In the genomic region with DNA sequence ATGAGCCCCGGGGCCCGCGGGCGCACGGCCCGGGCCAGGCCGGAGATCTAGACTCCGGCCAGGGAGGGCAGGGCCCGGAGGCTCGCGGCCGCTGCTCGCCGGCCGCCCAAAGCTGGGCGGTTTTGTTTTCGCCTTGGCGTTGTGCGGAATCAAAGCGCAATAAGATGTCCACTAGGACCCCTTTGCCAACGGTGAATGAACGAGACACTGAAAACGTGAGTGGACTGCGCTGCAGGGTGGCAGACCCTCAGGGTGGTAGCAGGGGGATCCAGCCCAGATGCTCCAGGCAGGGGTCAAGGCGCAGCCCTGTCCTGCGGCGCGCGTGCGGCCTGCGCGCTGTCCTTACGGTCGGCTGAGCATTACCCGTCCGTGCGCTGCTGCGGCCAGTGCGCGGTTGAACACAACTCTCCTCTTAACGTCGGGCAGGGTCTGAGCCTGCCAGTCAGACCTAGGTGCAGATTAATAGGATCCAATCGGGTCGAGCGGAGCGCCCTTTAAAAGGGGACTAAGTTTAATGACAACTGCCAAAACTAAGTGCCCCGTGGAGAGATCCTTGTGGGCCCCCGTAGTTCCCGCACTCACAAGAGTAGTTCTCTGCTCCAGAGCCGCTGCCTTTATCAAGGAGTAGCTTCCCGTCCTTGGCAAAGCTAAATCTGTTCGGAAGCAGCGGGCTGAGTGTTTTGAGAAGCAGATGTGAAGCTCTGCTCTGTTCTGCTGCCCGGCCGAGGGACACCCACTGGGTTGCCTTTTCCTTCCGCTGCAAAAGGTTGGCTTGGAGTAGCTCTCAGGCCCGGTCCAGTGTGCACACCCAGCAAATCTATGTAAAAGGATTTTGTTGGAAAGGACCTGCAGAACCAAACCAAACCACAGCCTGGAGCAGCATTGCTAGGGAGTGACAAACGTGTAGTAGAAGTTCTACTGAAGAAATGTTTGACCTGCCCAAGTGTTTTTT, we compare ENCODE assay signal across 8 mouse cellular contexts. TPM values are rescaled to one million over a fixed set of nuclear protein-coding genes. Genes with fewer than 3 reads are reported as not detected.
DNase-seq lines count a peak whose midpoint lies in the region; ATAC-seq and TF ChIP-seq lines count a peak whose summit lies in the region.

No protein-coding gene starts in this region.

- H3K79me2 ChIP-seq in macrophage (ENCODE audit: inconsistent target) = peaks cover 54% of the 10 kb centered on the region

- H3K9me3 ChIP-seq in heart, embryonic 15.5 days (replicated peaks) = no peaks in the 10 kb centered on the region

- ATAC-seq in heart, embryonic 15.5 days (replicated peaks; ENCODE audit: insufficient number of reproducible peaks, insufficient read depth, low FRiP score, low read depth) = peak; percentile 53

- no peaks in the 10 kb centered on the region for H3K27me3 ChIP-seq in heart, embryonic 15.5 days

- under 1% methylated on average over 58 of the region's 58 CpGs for WGBS in heart, embryonic 15.5 days
- WGBS in macrophage (ENCODE audit: missing documents) = under 1% methylated on average over 43 of the region's 58 CpGs

- H3K9ac ChIP-seq in heart, embryonic 15.5 days = peak overlapping the region; percentile 90

- peaks cover 11% of the 10 kb centered on the region for H3K4me1 ChIP-seq in bone marrow macrophage, adult 2 months (ENCODE audit: control insufficient read depth, insufficient read depth, low read length)
- no peaks in the 10 kb centered on the region for H3K4me1 ChIP-seq in embryonic fibroblast, embryonic 13.5 days (ENCODE audit: control insufficient read depth, insufficient read depth, low read length)
- H3K4me1 ChIP-seq in heart, embryonic 15.5 days (replicated peaks) = peaks cover 26% of the 10 kb centered on the region

- peak overlapping the region; percentile 90 for H3K4me2 ChIP-seq in heart, embryonic 15.5 days

- no peaks in the 10 kb centered on the region for H3K36me3 ChIP-seq in heart, embryonic 15.5 days
- no peaks in the 10 kb centered on the region for H3K36me3 ChIP-seq in macrophage (ENCODE audit: inconsistent target)

- peak overlapping the region; percentile 12; the same call in 1 of the 2 replicates for H3K27ac ChIP-seq in bone marrow macrophage, adult 2 months (ENCODE audit: insufficient read depth, low read depth, low read length)
- peak overlapping the region; percentile 53 for H3K27ac ChIP-seq in embryonic fibroblast, embryonic 13.5 days (ENCODE audit: insufficient read depth, low read length)
- peak overlapping the region; percentile 92 for H3K27ac ChIP-seq in heart, embryonic 15.5 days
- H3K27ac ChIP-seq in macrophage = 0 out of 2 replicates have a peak overlapping the region, but pooled peaks have one; percentile 13

- DNase-seq in ES-CJ7 (ENCODE audit: low read depth, low spot score) = peak; percentile 47
- DNase-seq in kidney, postnatal 25 days = peak; percentile 43 to 69
- DNase-seq in retina, adult 2 months (ENCODE audit: low read depth, low spot score) = peak; percentile 18
- DNase-seq in thymus, postnatal 36 days = peak; percentile 17 to 27

- peak overlapping the region; percentile 79 for H3K4me3 ChIP-seq in bone marrow macrophage, adult 2 months (ENCODE audit: insufficient read depth, low read length)
- H3K4me3 ChIP-seq in embryonic fibroblast, embryonic 13.5 days (ENCODE audit: insufficient read depth, low read length) = peak overlapping the region; percentile 95
- H3K4me3 ChIP-seq in heart, embryonic 15.5 days = peak overlapping the region; percentile 81
- peak overlapping the region; percentile 62 for H3K4me3 ChIP-seq in macrophage (ENCODE audit: inconsistent target)

- TF ChIP-seq CTCF in bone marrow macrophage, adult 2 months (IDR thresholded peaks at IDR 0.05; ENCODE audit: low read depth, low read length) = no peak
- no peak for TF ChIP-seq CTCF in embryonic fibroblast, embryonic 13.5 days (IDR thresholded peaks at IDR 0.05; ENCODE audit: borderline replicate concordance, insufficient read depth, low read length)

- no peak for TF ChIP-seq POLR2A in bone marrow macrophage, adult 2 months (IDR thresholded peaks at IDR 0.05; ENCODE audit: borderline replicate concordance, low read depth, low read length)
- no peak; the same call in 1 of the 2 replicates for TF ChIP-seq POLR2A in embryonic fibroblast, embryonic 13.5 days (IDR thresholded peaks at IDR 0.05; ENCODE audit: low read depth, low read length)

RNA-seq across cellular contexts. Expression of a gene that starts 0.8 kb away (rescaled TPM):
- 28.6 and 34.0 TPM in 2 replicates for polyA plus RNA-seq in bone marrow macrophage, adult 2 months (2012; ENCODE audit: insufficient read depth, insufficient read length, missing spikeins)
- 89.5 and 89.9 TPM in 2 replicates for polyA plus RNA-seq in embryonic fibroblast, embryonic 13.5 days (2011; ENCODE audit: insufficient read length, low read depth, missing spikeins)
- 25.8 and 30.4 TPM in 2 replicates for polyA plus RNA-seq in heart, embryonic 15.5 days (2015; fragmentation: Nextera tagmentation; extraction: Ambion mirVana)
- total RNA-seq in macrophage (2018; cell fraction: chromatin; rRNA removed) = 100 to 1,000 TPM; 131 to 209 (median 169) TPM
- 10 to 100 TPM; 20.3 to 30.6 (median 24.8) TPM for total RNA-seq in macrophage (2018; cell fraction: cytosol; rRNA removed)
- 100 to 1,000 TPM in 12 of 26 experiments, 10 to 100 TPM in 14; 62.6 to 145 (median 97.2) TPM for total RNA-seq in macrophage (2018; cell fraction: nucleus; rRNA removed)
- 20.7 to 24.6 TPM (median 23.1 TPM) in 3 replicates for polyA plus RNA-seq in macrophage (2018)

RNA-seq across cellular contexts. Expression of a gene that starts 37.3 kb away (rescaled TPM):
- 147 and 151 TPM in 2 replicates for polyA plus RNA-seq in bone marrow macrophage, adult 2 months (2012; ENCODE audit: insufficient read depth, insufficient read length, missing spikeins)
- polyA plus RNA-seq in embryonic fibroblast, embryonic 13.5 days (2011; ENCODE audit: insufficient read length, low read depth, missing spikeins) = 357 and 363 TPM in 2 replicates
- 372 and 404 TPM in 2 replicates for polyA plus RNA-seq in heart, embryonic 15.5 days (2015; fragmentation: Nextera tagmentation; extraction: Ambion mirVana)
- total RNA-seq in macrophage (2018; cell fraction: chromatin; rRNA removed) = 100 to 1,000 TPM; 230 to 869 (median 471) TPM
- total RNA-seq in macrophage (2018; cell fraction: cytosol; rRNA removed) = 100 to 1,000 TPM; 113 to 172 (median 137) TPM
- 100 to 1,000 TPM; 203 to 899 (median 388) TPM for total RNA-seq in macrophage (2018; cell fraction: nucleus; rRNA removed)
- polyA plus RNA-seq in macrophage (2018) = 111 to 154 TPM (median 137 TPM) in 3 replicates

Comparison
In these comparisons a context has a peak if more than half of its experiments do, and no peak if none do; other contexts are left out.
1. Peak in every context shown above with its lines: DNase-seq, ATAC-seq, H3K4me3 ChIP-seq and H3K27ac ChIP-seq.
2. H3K27ac ChIP-seq: peak in every context shown above with its lines; median percentile 92 in heart, embryonic 15.5 days; 53 in embryonic fibroblast, embryonic 13.5 days; 13 in macrophage; 12 in bone marrow macrophage, adult 2 months.